Mouse (Mus musculus) gastrocnemius, postnatal 14 days (tissue): ENCODE data around the gene Xrcc5. TPM values are rescaled to one million over a fixed set of nuclear protein-coding genes. Genes with fewer than 3 reads are reported as not detected.

Source experiments
- DNase-seq: peaks from one replicate; pipeline ENCODE4 v3.0.0; 2021; ENCODE audit warnings: mixed read lengths
- intact Hi-C: fragments of 180-260 bp; cut with DNase I; formaldehyde crosslinking; loops from one replicate; pipeline ENCODE4 v1.15.1; 2025; ENCODE audit warnings: low total_unique reads
- total RNA-seq, 2 experiments: library from RNA; stranded (reverse); gene quantifications; 2 replicates each; pipeline ENCODE4 v1.2.3; 2021

The Xrcc5 gene
- total RNA-seq, 2 experiments from 2014 or later = 19.3 to 20.9 TPM

DNA sequence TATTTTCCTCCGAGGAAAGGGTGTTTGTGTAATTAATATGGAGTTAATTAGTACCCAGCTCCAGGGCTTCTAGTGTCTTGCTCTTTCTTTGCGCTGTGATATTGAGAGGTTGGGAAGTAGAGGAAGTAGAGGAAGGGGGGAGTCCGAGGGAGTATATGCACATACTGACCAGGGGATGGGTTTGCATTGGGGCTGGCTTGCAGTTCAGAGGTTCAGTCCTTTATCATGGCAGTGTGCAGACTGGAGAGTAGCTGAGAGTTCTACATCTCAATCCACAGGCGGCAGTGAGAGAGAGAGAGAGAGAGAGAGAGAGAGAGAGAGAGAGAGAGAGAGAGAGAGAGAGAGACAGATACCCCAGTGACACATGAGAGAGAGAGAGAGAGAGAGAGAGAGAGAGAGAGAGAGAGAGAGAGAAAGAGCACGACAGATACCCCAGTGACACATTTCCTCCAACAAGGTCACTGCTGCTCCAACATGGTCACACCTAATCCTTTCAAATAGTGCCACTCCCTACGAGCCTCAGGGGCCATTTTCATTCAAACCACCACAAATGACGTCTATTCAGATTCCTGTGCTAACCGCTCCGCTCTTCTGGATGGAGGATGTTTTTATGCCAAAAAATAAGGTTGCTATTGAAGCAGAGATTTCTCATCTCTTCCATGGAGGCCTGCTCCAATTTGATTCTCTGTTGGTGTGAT lies 5.6 kb downstream of the Xrcc5 start:
- intact Hi-C loops = loop anchor here (10.0 kb wide), 1 partner anchor 272 kb away; the partner anchor contains the start of gene Smarcal1
- DNase-seq = no peak

DNA sequence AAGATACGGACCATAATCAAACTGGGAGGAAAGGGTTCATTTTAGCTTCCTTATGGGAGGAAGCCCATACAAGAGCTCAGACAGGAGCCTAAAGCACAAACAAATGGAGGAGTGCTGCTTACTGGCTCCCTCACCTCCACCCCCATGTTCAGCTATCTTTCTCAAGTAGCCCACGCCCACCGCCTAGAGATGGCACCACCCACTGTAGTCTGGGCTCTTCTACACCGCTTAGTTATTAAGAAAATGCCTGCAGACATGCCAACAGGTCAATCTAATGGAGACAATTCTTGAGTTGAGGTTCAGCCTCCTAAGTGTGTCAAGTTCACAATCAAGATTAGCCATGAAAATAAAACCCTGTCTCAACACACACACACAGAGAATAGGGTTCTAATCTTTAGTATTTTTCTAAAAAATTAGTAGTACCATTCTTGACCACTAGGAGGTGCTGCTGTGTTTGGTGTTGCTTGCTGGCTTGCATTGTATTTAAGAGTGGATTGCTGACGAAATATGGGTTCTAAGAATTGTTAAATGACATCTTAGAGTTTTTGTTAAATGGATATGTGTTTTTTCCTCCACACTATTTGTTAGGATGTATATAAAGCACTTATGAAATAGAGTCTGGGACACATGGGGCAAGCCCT lies 6.3 kb downstream of the Xrcc5 start:
- intact Hi-C loops = loop anchor here (10.0 kb wide), 1 partner anchor 271 kb away; the partner anchor contains the start of gene Smarcal1

DNA sequence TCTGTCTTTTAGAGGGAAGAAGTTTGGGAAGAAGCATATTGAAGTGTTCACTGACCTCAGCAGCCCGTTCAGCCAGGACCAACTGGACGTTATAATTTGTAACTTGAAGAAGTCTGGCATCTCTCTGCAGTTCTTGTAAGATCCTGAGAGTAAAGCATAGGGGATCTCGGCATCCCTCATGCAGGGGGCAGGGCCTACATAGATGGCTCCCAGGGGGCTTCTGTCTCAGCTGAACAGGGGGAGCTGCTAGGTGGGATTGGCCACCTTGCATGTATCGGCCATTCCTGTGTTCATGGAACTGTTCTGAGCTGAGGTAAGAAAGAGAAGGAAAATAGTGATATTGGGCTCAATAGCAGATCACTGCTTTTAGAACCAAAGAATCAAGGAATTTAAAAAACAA lies 8.2 kb downstream of the Xrcc5 start:
- DNase-seq = no peak
- intact Hi-C loops = loop anchor here (10.0 kb wide), 1 partner anchor 269 kb away; the partner anchor contains the start of gene Smarcal1

More for the DNA sequence above, 6.3 kb downstream of the Xrcc5 start:
- no peak for DNase-seq

DNA sequence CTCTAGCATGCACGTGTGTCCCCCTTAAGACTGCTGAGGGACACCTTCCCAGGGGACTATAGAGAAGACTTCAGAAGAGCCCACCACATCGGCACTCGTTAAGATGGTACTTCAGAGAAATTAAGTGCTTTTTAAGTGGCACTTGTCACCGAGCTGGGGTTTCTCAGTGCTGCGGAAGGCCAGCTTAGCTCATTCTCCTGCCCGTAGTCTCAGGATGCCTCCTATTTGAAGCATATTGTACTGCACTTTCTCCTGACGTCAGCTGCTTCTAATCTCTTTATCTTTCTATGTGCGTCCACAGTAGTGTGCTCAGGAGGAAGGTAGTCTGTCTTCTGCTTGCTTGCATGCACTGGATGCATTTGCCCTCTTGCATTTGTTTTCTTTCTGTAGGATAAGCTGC lies 9.2 kb downstream of the Xrcc5 start:
- intact Hi-C loops = loop anchor here (10.0 kb wide), 1 partner anchor 268 kb away; the partner anchor contains the start of gene Smarcal1
- no peak for DNase-seq

DNA sequence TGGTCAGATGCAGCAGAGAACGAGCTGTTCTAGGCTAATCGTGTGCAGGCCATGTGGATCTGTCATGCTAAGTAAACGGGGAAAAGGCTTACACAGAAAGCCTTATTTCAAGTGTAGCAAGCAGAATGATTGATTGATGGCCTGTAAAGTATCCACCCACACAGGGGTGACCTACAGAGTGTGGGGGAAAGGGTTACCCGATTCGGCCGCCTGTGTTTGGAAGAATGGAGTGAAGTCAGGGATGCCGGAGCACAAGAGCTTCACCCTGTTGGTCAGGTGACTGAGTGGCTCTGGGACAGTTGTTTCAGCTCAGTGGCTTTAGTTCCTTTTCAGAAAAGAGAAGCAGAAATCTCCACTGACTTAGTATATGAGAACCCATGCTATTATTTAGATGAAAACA lies 9.7 kb downstream of the Xrcc5 start:
- intact Hi-C loops = loop anchor here (10.0 kb wide), 1 partner anchor 268 kb away; the partner anchor contains the start of gene Smarcal1
- no peak for DNase-seq

DNA sequence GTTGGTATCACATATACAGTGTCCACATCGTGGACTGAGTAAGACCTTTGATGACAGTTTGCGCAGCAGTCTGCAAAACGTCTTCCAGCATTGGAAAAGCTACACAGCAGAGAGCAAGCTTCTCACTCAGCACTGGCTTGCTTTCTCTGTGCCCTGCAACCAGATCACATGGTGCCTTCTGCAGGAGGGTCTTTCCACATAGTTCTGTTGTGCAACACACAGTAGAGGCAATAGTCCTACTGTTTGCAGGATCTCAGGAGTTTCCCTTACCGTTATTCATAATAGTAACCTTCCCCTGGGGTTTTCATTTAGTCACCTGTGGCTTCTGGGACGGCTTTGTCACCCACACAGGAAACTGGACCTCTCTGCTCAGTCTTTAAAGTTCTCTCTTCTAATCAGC lies 13.5 kb downstream of the Xrcc5 start:
- DNase-seq = no peak
- intact Hi-C loops = no loop called here

DNA sequence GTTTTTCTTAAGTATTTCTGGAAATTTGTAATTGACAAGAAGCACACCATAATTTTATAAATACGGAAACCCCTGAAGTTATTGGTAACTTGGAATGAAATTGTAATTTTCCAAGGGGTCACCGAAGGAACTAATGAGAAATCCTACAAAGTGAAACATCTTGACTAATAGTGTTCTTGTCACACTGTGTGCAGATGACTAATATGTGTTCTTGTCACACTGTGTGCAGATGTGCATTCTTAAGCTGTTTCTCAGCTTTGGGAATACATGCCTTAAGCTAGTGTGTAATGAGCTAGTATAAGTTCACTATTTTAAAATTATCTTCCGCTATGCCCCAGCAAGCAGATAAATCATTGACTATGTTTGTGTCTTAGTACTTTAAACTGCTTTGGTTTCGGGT lies 16.0 kb downstream of the Xrcc5 start:
- intact Hi-C loops = no loop called here
- no peak for DNase-seq

DNA sequence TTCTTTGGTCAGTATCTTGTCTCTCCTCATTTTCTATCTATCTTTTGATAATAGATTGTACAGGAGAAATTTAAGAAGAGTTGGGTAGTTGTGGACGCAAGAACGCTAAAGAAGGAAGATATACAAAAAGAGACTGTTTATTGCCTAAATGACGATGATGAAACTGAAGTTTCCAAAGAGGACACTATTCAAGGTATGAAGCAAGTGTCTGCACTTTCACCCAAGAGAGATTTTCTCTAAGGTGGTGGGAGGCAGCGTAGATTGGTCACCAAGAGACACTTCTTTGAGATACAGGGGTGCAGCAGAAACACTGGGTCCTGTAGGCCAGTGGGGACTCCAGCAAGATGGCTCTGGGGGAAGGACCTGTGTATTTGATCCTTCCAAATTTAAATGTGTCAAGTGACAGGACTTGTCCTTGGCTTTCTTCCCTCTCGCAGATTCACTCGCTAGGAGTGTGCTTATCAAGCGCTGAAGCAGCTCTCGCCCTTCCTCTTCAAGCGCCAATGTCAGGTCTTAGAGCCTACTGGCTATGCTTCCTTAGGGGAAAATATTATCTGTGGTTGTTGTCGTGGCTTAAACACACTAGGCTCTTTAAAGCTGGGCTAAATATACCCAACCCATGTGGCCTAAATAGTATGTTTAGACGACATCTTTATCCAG lies 19.1 kb downstream of the Xrcc5 start:
- intact Hi-C loops = no loop called here
- no peak for DNase-seq

DNA sequence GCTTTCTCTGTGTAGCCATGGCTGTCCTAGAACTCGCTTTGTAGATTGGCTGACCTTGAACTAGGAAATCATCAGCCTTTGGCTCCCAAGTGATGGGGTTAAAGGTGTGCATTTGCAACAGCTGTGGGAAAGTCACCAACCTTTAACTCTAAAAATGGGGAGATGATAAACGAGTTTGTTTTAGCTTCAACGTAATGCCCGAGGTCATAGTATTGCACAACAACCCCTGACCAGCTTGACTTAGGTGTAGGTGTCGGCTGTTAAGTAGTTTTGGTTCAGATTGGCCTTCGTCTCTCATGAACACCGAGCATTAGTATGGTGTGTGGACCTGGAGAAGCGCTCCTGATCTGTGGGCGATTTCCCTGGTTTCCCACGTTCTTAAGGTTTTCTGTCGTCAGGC lies 27.6 kb downstream of the Xrcc5 start:
- DNase-seq = no peak
- intact Hi-C loops = no loop called here

DNA sequence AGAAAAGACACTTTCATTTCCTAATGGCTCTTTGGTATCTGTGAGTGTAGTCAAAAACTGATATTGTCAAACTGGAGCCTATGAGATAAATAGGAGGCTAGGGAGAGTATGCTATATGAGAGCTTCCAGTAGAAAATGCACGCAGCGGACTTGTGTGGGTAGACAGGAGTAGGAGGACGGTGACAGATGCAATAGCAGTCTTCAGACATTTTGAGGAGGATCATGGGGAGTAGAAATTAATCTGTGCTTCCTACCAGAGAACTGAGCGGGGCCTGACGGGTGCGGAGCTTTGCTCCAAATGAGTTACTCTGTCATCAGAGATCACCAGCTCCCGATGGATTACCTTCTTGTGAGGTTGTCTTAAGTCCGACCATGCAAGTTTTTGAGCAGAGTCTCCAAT lies 29.6 kb downstream of the Xrcc5 start:
- no peak for DNase-seq

DNA sequence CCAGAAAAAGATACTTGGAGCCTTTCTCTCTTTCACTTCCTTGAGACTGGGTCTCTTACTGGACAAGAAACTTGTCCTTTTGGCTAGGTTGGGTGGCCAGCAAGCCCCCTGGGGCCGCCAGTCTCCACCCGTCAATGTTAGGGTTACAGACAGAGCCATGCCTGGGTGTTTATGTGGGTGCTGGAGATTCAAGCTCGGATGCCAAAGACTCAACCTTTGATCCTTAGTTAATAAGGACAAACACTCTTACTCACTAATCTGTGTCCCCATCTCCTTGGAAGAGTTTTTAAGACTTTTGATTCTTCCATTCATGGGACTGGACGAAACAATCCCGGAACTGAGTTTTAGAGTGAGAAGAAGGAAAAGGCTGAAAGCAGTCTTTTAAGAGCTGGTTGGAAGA lies 31.1 kb downstream of the Xrcc5 start:
- DNase-seq = no peak
- intact Hi-C loops = no loop called here

More for the DNA sequence above, 29.6 kb downstream of the Xrcc5 start:
- intact Hi-C loops = no loop called here

DNA sequence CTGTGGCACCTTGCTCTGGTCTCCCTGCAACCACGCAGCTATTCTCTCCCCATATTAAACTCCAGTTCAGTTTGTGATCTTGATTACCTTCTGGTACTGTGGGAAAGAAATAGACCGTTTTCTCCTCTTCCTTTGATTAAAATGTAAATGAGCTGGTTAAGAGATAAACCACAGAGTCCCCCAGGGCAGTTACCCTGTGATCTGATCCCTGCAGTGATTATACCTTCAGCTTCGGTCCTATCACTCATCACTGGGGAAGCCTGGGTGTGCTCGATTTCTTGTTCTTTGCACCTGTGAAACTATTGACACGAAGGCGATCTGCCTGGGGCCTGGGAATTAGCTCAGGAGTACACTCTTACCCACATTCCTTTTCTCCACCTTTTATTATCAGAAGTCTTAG lies 40.7 kb downstream of the Xrcc5 start:
- intact Hi-C loops = no loop called here
- no peak for DNase-seq

DNA sequence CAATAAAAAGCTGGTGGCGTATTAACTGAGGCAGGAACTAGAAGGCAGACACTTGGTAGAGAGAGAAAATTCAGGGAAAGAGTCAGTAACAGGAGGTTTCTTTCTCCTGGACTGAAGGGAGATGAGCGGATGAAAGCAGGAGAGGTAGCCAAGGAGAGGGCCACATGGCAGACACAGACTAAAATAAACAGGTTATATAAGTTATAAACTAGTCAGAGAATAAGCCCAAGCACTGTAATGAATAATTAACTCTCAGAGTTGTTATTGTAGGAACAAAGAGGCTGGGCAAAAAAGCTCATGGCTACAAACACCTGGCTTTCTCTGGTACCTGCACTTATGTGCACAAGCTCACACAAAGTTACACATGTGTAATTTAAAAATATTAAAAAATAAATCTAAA lies 47.6 kb downstream of the Xrcc5 start:
- DNase-seq = no peak
- intact Hi-C loops = no loop called here

DNA sequence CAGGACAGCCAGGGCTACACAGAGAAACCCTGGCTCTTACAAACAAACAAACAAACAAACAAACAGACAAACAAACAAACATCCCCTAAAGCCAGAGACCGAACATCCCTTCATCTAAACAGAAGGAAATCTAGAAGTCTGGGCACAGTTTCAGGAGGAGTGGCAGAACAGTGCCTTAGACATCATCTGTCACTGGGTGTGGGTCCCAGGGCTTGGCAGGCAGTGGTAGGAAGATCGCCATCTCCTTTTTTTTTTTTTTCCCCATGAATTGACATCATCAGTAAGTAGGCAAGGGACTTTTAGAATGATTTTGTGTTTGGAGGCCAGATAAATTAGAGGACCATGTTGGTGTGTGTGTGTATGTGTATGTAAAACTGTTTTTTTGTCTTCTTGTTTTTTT lies 51.0 kb downstream of the Xrcc5 start:
- DNase-seq = no peak
- intact Hi-C loops = no loop called here

DNA sequence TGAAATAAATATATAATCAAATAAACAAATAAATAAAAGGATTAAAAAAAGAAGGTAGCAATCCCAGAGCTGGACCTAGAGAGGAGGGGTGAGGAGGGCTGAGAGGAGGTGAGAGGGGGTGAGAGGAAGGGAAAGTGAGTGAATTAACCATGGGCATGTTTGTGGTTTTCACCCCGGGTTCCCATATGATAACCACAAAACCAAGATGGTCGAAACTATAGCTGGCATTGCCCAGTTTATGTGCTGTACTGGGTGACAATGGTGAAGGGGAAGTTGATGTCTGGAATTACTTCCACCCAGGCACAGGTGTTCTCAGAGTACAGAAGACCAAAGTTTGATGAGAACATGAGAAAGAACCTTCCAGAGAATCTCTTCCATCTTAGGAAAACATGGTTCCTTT lies 52.2 kb downstream of the Xrcc5 start:
- intact Hi-C loops = no loop called here

DNA sequence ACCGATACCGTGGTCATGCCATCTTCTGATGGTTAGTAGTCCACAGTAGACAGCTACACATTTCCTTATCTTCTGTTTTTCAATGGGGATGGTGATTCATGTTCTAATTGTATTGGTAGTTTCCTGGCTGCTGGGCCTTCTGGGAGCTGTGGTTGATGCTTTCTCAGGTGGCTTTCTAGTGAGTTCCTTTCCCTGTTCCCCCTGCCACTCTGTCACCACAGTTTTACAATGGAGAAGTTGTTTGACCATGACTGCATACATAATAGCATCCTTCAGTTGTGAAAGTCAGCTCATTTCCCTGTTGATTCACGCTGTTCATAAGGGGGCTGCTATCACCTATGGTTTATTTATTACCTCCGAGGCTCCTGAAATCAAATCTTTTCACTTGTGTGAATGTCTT lies 53.6 kb downstream of the Xrcc5 start:
- intact Hi-C loops = no loop called here
- DNase-seq = no peak

More for the DNA sequence above, 52.2 kb downstream of the Xrcc5 start:
- no peak for DNase-seq

DNA sequence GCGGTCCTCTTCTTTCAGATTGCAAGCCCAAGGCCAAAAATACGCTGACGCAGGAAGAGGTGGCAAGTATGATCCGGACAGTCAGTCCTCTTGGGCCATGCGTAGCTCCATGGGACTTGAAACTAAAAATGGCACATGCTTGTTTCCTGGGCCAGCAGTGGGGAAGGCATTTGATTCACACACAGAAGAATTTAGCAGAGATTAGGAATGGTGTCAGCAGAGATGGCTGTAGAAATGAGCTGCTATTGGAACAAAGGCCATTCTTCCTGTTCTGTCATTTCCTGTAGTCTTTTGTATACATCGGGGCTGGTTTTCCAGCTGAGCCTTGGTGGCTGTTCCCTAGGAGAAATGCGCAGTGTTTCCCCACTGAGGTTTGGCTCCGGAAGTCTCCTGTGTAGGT lies 57.4 kb downstream of the Xrcc5 start:
- DNase-seq = no peak
- intact Hi-C loops = no loop called here

DNA sequence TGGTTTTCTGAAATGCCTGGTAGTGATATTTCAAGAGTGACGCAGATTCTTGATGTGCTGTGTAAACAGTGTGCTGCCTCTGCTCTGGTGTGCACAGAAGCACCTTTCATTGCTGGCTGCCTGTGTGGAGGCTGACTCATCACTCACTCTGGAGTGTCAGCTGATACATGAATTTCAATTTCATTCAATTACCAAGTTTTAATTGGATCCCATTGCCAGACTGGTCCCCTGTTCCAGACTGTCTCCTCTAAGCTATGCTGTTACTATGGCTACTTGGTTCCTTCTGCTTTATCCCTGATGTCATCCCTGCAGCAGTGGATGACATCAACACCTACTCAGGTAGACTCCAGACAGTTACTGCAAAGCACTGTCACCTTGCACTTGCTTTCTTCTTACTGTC lies 65.3 kb downstream of the Xrcc5 start:
- intact Hi-C loops = no loop called here
- DNase-seq = no peak

DNA sequence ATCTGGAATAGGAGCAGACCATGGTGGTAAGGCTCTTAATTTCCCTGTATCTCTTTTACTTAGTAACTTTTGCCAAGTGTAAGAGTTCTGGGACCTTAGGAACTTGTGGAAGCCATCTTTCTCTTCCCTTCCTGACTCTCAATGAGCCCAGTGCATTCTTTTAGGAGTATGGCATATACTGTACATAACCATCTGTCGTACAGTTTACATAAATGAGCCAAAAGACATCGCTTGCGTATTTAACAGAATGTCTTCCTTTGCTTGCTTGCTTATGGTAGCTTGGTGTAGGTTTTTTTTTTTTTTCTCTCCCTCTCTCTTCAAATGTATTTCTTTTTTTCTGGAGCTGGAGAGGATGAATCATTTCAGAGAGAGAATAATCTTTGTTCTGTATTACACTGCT lies 65.7 kb downstream of the Xrcc5 start:
- no peak for DNase-seq
- intact Hi-C loops = no loop called here

DNA sequence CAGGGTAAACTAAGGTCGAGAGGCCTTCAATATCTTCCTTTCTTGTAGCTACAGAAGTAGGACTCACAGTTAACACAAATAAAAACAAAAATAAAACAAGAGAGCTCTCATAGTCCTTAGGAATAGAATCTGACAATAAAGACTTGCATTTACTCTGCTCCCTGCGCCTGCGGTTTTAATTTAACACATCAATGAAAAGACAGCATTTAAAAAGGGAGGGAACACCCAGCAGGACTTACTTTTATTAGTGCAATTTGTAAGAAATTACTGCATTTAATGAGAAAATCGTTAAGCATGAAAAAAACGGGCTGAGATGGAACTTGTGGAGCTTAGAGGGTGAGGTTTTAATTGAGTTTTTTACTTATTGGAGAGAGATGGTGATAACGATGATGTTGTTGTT lies 66.4 kb downstream of the Xrcc5 start:
- intact Hi-C loops = no loop called here
- DNase-seq = no peak

DNA sequence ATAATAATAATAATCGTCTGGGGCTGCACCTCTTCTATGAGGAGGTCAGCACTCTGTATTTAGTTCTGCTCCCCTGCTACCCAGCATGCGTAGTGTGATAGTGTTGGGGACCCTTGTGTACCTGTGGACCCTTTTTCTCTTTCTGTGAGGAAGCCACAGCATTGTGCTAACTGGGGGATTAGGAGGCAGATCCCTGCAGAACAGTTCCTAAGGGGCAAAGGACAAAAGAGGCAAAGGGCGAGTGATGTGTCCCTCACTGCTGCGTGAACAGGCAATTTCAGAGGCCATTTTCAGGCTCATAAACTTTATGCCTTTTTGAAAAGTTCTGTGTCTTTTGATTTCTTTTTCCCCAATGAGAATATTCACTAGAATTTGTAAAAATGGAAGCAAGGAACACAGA lies 66.8 kb downstream of the Xrcc5 start:
- DNase-seq = no peak
- intact Hi-C loops = no loop called here
